Mouse (Mus musculus) liver, embryonic 15.5 days (tissue): Measurements from ENCODE around the gene Rnase11. TPM values are rescaled to one million over a fixed set of nuclear protein-coding genes. Genes with fewer than 3 reads are reported as not detected.
"Not testable (repeated sequence)": the region's sequence is repeated elsewhere in the genome, so short reads cannot be mapped to it uniquely, and the experiment has no call there.

Experiments
- ATAC-seq: fragments of 200-750 bp; cut with Nextera tagmentation; 2 replicates; pipeline ENCODE4 v1.8.0; 2017; ENCODE audit warnings: moderate number of reproducible peaks, mild to moderate bottlenecking, moderate library complexity; ENCODE audit not compliant: insufficient read depth
- H3K27ac ChIP-seq: fragments of 300-500 bp; sonication (generic); replicated peaks from 2 replicates; pipeline ENCODE4 v1.5.1; 2015; ENCODE audit warnings: mild to moderate bottlenecking, inconsistent platforms
- H3K27me3 ChIP-seq: fragments of 300-500 bp; sonication (generic); 2 replicates; pipeline ENCODE4 v1.6.1; 2015; ENCODE audit warnings: mild to moderate bottlenecking, inconsistent platforms
- H3K36me3 ChIP-seq: fragments of 300-500 bp; sonication (generic); replicated peaks from 2 replicates; pipeline ENCODE4 v1.6.1; 2015; ENCODE audit warnings: moderate library complexity, mild to moderate bottlenecking, inconsistent platforms
- H3K4me1 ChIP-seq: fragments of 300-500 bp; sonication (generic); replicated peaks from 2 replicates; pipeline ENCODE4 v1.6.1; 2015; ENCODE audit warnings: inconsistent platforms
- H3K4me2 ChIP-seq: fragments of 300-500 bp; sonication (generic); 2 replicates; pipeline ENCODE4 v1.6.1; 2015; ENCODE audit warnings: moderate library complexity, mild to moderate bottlenecking, inconsistent platforms
- H3K4me3 ChIP-seq: fragments of 300-500 bp; sonication (generic); replicated peaks from 2 replicates; pipeline ENCODE4 v1.5.1; 2015; ENCODE audit warnings: mild to moderate bottlenecking, inconsistent platforms
- H3K9ac ChIP-seq: fragments of 300-500 bp; sonication (generic); 2 replicates; pipeline ENCODE4 v1.6.1; 2015; ENCODE audit warnings: moderate library complexity, mild to moderate bottlenecking, inconsistent platforms
- H3K9me3 ChIP-seq: fragments of 300-500 bp; sonication (generic); replicated peaks from 2 replicates; pipeline ENCODE4 v1.6.1; 2016; ENCODE audit warnings: inconsistent platforms
- WGBS: fragments of 180-500 bp; shearing (Covaris S2); methylation state at CpG from one replicate; pipeline ENCODE4 v1.1.7; 2015; ENCODE audit warnings: mixed read lengths; ENCODE audit not compliant: insufficient replicate concordance; 5-methylcytosine and 5-hydroxymethylcytosine counted together
- polyA plus RNA-seq: library from polyadenylated mRNA; unstranded; fragments of >200 nt; fragmentation: Nextera tagmentation; extraction: Ambion mirVana; gene quantifications from 2 replicates; pipeline ENCODE4 v1.2.1, GENCODE M21; 2015

Gene Rnase11
- polyA plus RNA-seq, 1 experiment from 2014 or later, result not detected

DNA sequence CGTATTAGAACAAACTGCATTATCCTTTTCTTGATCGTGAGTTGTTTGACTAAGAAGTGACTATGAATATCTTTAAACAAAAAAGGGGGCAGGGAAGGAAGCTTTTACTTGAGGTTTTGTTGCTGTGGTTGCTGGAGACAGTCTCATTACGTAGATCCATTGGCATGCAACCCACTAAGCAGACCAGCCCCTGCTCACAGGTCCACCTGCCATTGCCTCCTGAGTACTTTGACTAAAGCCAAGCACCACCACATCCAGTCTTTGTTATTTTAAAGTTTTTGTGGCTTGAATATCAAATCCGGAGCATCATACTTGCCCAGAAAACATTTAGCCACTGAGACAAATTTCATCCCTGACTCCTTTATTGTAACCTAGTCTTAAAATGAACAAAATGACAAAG lies 13.7 kb downstream of the Rnase11 start:
- H3K9ac ChIP-seq, result no peak overlapping the region
- no peaks in the 10 kb centered on the region for H3K27me3 ChIP-seq
- H3K27ac ChIP-seq, result no peak overlapping the region
- H3K4me2 ChIP-seq, result no peak overlapping the region
- no peaks in the 10 kb centered on the region for H3K36me3 ChIP-seq
- H3K9me3 ChIP-seq, result no peaks in the 10 kb centered on the region
- ATAC-seq, result no peak
- no peak overlapping the region for H3K4me3 ChIP-seq
- no peaks in the 10 kb centered on the region for H3K4me1 ChIP-seq
- WGBS, result 62% methylated on average over 4 of the region's 4 CpGs

DNA sequence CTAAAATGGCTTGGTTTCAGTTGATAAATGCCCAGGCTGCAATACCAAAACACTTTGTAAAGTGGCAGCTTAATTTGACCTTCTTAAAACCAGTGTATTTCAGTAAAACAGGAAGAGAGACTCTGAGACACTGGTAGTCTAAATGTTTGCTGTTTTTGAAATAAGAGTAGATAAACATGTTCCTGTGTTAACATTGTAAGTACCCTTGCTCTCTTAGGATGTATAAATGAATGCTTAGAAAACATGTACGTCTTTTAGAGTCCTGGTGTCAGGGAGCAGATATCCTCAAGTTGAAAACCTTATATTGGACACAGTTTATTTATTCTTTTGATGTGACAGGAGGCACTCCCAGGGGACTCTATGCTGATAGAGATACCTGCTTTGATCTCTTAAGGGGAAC lies 14.8 kb downstream of the Rnase11 start:
- no peak overlapping the region for H3K4me2 ChIP-seq
- WGBS, result 51% methylated on average over 1 of the region's 1 CpGs
- H3K27me3 ChIP-seq, result no peaks in the 10 kb centered on the region
- no peaks in the 10 kb centered on the region for H3K9me3 ChIP-seq
- no peak overlapping the region for H3K4me3 ChIP-seq
- H3K9ac ChIP-seq, result no peak overlapping the region
- no peak overlapping the region for H3K27ac ChIP-seq
- no peaks in the 10 kb centered on the region for H3K36me3 ChIP-seq
- ATAC-seq, result no peak
- no peaks in the 10 kb centered on the region for H3K4me1 ChIP-seq

DNA sequence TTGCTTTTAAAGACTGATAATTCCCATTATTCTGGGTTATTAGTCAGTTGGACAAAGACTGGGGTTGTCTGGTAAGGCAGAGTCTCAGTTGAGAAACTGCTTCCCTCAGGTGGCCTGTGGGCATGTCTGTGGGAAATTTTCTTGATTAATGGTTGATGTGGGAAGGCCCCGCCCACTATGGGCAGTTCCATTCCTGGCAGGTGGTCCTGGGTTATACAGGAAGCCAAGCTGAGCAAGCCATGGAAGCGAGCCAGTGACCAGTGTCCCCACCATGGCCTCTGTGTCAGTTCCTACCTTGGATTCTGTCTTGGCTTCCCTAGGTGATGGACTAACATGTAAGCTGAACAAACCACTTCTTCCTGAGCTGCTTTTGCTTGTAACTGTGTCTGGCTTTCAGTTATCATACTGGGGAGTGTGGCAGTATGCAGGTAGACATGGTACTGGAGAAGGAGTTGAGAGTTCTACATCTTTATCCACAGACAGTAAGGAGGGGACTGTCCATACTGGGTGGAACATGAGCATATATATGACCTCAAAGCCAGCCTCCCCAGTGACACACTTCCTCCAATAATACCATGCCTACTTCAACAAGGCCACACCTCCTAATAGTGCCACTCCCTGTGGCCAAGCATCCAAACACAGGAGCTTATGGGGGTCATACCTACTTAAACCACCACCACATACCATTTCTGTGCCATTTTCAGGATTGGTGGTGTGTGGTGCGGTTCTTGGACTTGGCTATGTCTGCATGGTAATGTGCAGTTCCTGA lies 22.4 kb downstream of the Rnase11 start:
- WGBS, result 52% methylated on average over 3 of the region's 3 CpGs

DNA sequence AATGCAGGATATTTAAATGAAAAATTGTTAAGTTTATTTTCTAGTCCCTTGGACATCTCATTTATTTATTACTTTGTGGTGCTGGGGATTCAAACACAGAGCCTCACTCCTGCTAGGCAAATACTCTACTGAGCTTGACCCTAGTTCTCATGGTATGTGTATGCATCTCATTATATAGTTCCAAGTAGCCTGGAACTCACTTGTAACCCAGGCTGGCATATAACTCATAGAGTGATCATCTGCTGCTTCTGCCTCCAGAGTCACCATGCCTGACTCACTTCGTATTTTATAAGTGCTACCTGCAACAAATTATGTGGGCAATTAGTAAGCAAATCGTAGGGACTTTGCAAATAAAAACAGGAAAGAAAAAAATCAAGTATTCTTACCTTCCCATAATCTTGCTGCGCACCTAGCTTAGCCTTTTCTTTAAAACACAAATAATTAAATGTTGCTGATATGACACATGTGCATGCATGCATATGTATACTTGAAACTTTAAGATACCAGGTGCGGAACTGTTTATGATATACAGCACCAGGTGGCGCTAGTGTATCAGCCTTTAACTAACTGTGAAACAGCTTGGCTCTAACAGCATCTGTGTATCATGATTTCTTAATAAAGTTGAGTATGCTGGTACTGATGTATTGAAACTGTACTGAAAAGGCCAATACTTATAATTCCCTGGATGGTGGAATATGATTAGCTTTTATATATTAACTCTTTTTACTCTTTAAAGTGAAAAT lies 23.4 kb downstream of the Rnase11 start:
- H3K4me2 ChIP-seq, result no peak overlapping the region
- no peak for ATAC-seq
- H3K27ac ChIP-seq, result no peak overlapping the region
- H3K4me3 ChIP-seq, result no peak overlapping the region
- H3K36me3 ChIP-seq, result no peaks in the 10 kb centered on the region
- H3K9me3 ChIP-seq, result no peaks in the 10 kb centered on the region
- 27% methylated on average over 5 of the region's 5 CpGs for WGBS
- H3K9ac ChIP-seq, result no peak overlapping the region
- no peaks in the 10 kb centered on the region for H3K4me1 ChIP-seq
- H3K27me3 ChIP-seq, result no peaks in the 10 kb centered on the region

More for the DNA sequence above, 22.4 kb downstream of the Rnase11 start:
- H3K27me3 ChIP-seq, result no peaks in the 10 kb centered on the region
- H3K4me2 ChIP-seq, result no peak overlapping the region
- H3K36me3 ChIP-seq, result no peaks in the 10 kb centered on the region
- no peak for ATAC-seq
- H3K4me3 ChIP-seq, result no peak overlapping the region
- H3K4me1 ChIP-seq, result no peaks in the 10 kb centered on the region
- no peak overlapping the region for H3K9ac ChIP-seq
- H3K9me3 ChIP-seq, result no peaks in the 10 kb centered on the region
- H3K27ac ChIP-seq, result no peak overlapping the region

DNA sequence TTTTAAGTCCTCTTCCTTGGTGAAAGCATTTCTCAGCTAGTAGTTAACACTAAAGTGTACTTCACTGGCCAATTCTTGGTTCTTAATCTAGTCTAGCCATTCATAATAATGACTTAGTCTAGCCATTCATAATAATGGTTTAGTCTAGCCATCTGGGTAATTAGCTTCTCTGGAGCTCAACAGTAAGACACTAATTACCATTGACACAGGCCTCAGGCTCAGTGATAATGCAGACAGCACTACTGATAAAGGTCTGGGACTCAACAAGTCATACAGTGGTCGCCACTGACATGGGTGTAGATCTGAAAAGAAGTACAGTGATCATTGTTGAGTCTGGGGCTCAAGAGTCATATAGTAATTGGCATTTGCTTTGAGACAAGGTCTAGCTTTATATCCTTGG lies 25.1 kb downstream of the Rnase11 start:
- no peak for ATAC-seq
- H3K9ac ChIP-seq, result no peak overlapping the region
- no peaks in the 10 kb centered on the region for H3K9me3 ChIP-seq
- no peaks in the 10 kb centered on the region for H3K27me3 ChIP-seq
- H3K4me2 ChIP-seq, result no peak overlapping the region
- H3K36me3 ChIP-seq, result no peaks in the 10 kb centered on the region
- WGBS, result 26% methylated on average over 1 of the region's 1 CpGs
- H3K4me3 ChIP-seq, result no peak overlapping the region
- no peaks in the 10 kb centered on the region for H3K4me1 ChIP-seq
- H3K27ac ChIP-seq, result no peak overlapping the region

DNA sequence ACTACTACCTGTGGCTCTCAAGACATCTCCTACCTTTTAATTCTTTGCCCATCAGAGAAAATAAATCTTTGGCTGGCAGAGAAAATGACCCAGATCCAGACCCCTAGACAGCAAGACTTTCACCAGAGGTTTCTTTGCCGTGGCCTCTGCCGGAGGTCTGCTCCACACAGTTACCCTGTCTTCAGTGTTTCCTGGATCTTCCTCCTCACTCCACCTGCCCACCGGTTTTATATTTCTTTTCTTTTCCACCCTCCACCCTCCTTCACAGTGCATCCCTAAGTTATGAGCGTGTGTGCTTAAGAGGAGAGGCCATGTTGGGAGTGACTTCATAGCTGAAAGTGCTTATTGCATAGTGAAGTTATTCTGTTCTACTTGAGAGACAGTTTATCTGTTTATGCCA lies 26.5 kb downstream of the Rnase11 start:
- 68% methylated on average over 4 of the region's 4 CpGs for WGBS
- Histone ChIP-seq H3K4me2 (no peak overlapping the region), H3K36me3 (no peaks in the 10 kb centered on the region), H3K4me1 (no peaks in the 10 kb centered on the region), H3K4me3 (no peak overlapping the region), H3K9ac (no peak overlapping the region), H3K27ac (no peak overlapping the region), H3K27me3 (no peaks in the 10 kb centered on the region), H3K9me3 (no peaks in the 10 kb centered on the region)
- ATAC-seq, result no peak

DNA sequence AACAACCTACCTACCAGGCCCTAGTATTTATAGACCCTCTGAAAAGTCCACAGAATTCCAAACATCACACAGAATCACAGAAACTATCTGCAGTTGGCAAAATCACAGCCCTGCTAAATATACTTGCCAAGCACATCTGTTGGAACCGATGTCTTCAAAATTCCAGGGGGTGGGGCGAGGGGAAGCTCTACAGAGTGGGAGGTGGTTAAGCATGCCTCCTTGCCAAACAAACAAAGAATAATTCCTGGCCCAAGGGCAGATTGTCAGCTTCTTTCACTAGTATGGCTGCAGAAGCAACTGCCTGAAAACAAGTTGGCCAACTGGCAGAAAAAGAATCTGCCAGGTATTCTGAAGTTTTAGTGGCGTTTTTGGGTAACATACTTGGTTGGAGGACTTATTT lies 32.7 kb downstream of the Rnase11 start:
- Histone ChIP-seq H3K4me3 (no peak overlapping the region), H3K9me3 (no peaks in the 10 kb centered on the region), H3K9ac (no peak overlapping the region), H3K4me1 (no peaks in the 10 kb centered on the region), H3K27me3 (no peaks in the 10 kb centered on the region), H3K36me3 (no peaks in the 10 kb centered on the region), H3K27ac (no peak overlapping the region), H3K4me2 (no peak overlapping the region)
- no peak for ATAC-seq
- 59% methylated on average over 3 of the region's 3 CpGs for WGBS

DNA sequence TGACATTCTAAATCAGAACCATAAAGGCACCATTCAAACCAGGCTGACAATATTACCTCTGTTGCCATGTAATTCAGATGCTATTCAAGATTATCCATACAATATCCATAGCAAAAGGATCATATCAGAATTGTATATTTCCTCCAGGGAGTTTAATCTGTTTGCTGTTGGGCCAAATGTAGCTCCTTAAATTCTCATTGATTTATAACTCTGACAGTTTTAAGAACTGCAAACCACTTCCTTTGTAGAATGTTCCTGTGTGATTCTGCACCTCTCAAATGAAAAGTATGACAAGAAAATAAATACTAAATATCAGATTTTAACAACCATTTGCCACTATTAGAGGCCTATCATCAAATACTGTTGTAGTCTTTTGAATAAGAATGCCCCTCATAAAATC lies 34.2 kb downstream of the Rnase11 start:
- Histone ChIP-seq H3K9ac (no peak overlapping the region), H3K27ac (no peak overlapping the region), H3K36me3 (no peaks in the 10 kb centered on the region), H3K4me3 (no peak overlapping the region), H3K4me1 (no peaks in the 10 kb centered on the region), H3K27me3 (no peaks in the 10 kb centered on the region), H3K4me2 (no peak overlapping the region), H3K9me3 (no peaks in the 10 kb centered on the region)
- ATAC-seq, result no peak

DNA sequence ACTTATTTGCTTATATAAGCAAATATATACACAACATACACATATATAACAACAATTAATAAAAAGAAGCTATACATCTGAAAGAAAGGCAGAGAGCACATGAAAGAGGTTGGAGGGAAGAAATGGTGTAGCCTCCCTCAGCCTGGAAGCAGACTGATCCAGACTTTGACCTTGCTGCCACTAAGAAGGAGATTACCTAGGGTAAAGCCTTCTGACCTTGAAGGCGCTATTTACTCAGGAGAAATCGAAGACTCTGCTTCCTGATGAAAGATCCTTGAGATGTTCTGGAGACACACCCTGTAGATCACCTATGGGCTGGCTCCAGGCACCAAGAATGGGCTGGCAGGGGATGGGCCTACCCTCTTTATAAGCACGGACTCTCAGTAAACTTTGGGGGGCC lies 35.2 kb downstream of the Rnase11 start:
- not testable (repeated sequence) for H3K27me3 ChIP-seq, H3K27ac ChIP-seq, H3K4me1 ChIP-seq, H3K4me3 ChIP-seq, H3K9ac ChIP-seq, H3K4me2 ChIP-seq, ATAC-seq, H3K9me3 ChIP-seq, H3K36me3 ChIP-seq
- 56% methylated on average over 3 of the region's 3 CpGs for WGBS

DNA sequence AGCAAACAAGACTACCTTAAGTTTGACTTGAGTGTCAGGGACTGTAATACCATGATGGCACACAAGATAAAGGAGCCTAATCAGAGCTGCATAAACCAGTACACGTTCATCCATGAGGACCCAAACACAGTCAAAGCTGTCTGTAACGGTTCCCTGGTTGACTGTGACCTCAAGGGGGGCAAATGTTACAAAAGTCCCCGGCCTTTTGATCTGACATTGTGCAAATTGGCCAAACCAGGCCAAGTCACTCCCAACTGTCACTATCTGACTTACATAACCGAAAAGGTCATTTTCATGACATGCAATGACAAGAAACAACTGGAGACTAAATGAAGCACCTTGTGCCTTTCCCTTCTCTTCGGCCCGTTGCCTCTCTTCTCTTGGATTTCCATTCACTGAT lies 40.4 kb downstream of the Rnase11 start:
- Histone ChIP-seq H3K9ac (no peak overlapping the region), H3K4me1 (peaks cover 6% of the 10 kb centered on the region; the same call in 1 of the 2 replicates), H3K4me2 (no peak overlapping the region), H3K4me3 (no peak overlapping the region), H3K36me3 (no peaks in the 10 kb centered on the region), H3K9me3 (no peaks in the 10 kb centered on the region), H3K27me3 (no peaks in the 10 kb centered on the region), H3K27ac (no peak overlapping the region)
- 63% methylated on average over 6 of the region's 6 CpGs for WGBS
- no peak for ATAC-seq

DNA sequence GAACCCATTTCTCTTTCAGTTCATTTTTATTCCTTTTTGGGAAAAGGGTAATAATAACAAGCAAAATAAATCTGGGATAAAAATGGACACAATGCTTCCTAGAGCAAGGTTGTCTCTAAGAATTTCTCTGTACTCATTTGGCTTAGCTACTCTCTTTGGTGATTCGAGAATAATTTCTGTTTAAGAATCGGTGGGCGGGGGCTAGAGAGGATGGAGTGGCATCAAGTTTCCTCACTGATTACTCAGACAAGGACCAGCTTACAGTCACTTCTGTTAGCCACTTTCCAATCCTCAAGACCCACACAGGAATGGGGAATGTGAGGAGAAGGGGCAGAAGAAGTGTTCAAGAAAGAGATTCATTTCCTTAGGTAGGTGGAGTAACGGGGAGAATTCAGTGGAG lies 41.2 kb downstream of the Rnase11 start:
- Histone ChIP-seq H3K4me1 (peaks cover 6% of the 10 kb centered on the region; the same call in 1 of the 2 replicates), H3K4me3 (no peak overlapping the region), H3K36me3 (no peaks in the 10 kb centered on the region), H3K27ac (no peak overlapping the region), H3K9ac (no peak overlapping the region), H3K27me3 (no peaks in the 10 kb centered on the region), H3K4me2 (no peak overlapping the region), H3K9me3 (no peaks in the 10 kb centered on the region)
- no peak for ATAC-seq
- WGBS, result 65% methylated on average over 4 of the region's 4 CpGs
